Mouse (Mus musculus): ENCODE data around the gene Erich6b.

DNA sequence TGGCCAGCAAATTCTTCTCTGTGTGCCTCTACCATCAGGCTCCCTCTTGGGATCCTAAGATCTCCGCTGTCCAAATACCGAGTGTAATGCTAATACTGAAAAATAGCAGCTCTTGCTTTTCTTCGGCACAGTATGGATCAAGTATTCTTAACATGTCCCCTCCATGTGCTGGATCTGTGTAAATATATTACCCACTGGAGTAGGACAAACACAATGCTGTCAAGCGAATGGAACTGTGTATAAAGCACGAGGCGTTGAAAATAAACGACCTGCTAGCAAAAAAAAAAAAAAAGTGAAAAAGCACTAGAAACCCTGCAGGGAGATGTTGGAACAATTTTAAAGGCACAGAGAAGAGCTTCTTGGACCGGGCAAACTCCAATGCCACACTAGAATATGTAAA lies 19.5 kb downstream of the Erich6b start:
- TF ChIP-seq CTCF (conservative IDR thresholded peaks at IDR 0.05; ENCODE audit: insufficient read depth, insufficient read length, low read depth, low read length) (no peak), POLR2A (IDR thresholded peaks at IDR 0.05; ENCODE audit: low read depth, low read length) (no peak)

Measured in kidney, adult 2 months (tissue).